Mouse (Mus musculus) myocyte (in vitro differentiated cells): ENCODE measurements around the gene Prrt1. TPM values are rescaled to one million over a fixed set of nuclear protein-coding genes. Genes with fewer than 3 reads are reported as not detected.

Experiments used
- H3K27me3 ChIP-seq: one replicate; pipeline ENCODE4 v1.6.1; 2011; ENCODE audit not compliant: control insufficient read depth, insufficient read depth, insufficient read length
- H3K36me3 ChIP-seq: one replicate; pipeline ENCODE4 v1.6.1; 2011; ENCODE audit not compliant: control insufficient read depth, insufficient read depth
- H3K4me2 ChIP-seq: one replicate; pipeline ENCODE4 v1.6.1; 2011; ENCODE audit warnings: low read depth, control low read depth
- H3K4me3 ChIP-seq: one replicate; pipeline ENCODE4 v1.5.1; 2011; ENCODE audit warnings: mild to moderate bottlenecking, control low read depth, moderate library complexity
- H3K79me2 ChIP-seq: one replicate; pipeline ENCODE4 v1.6.1; 2011; ENCODE audit not compliant: control insufficient read depth, insufficient read depth
- H3ac ChIP-seq: one replicate; pipeline ENCODE4 v1.6.1; 2011; ENCODE audit not compliant: control insufficient read depth, insufficient read length
- CEBPB ChIP-seq: IDR thresholded peaks from 2 replicates; pipeline ENCODE4 v1.6.1; 2011; ENCODE audit warnings: mild to moderate bottlenecking, moderate library complexity; ENCODE audit not compliant: poor library complexity, insufficient read depth, severe bottlenecking
- E2F4 ChIP-seq: IDR thresholded peaks from one replicate; pipeline ENCODE4 v1.6.1; 2011; ENCODE audit warnings: mild to moderate bottlenecking, control low read depth, moderate library complexity; ENCODE audit not compliant: insufficient read depth
- MAX ChIP-seq: IDR thresholded peaks from one replicate; pipeline ENCODE4 v1.6.1; 2011; ENCODE audit warnings: low read depth, mild to moderate bottlenecking, control low read depth
- MYOD1 ChIP-seq, 3 experiments: IDR thresholded peaks; one replicate each; pipeline ENCODE4 v1.6.1; 2011; ENCODE audit warnings: control low read depth in 2 of 3, low read depth in 2 of 3, mild to moderate bottlenecking in 2 of 3, moderate library complexity in 1 of 3; ENCODE audit not compliant: insufficient read length in 2 of 3, control insufficient read depth in 1 of 3
- MYOG ChIP-seq, 3 experiments: IDR thresholded peaks; one replicate each; pipeline ENCODE4 v1.6.1; 2011; ENCODE audit warnings: control low read depth in 2 of 3, low read depth in 2 of 3, mild to moderate bottlenecking in 2 of 3; ENCODE audit not compliant: insufficient read length in 2 of 3, control insufficient read depth in 1 of 3, insufficient read depth in 1 of 3
- POLR2A ChIP-seq: IDR thresholded peaks from one replicate; pipeline ENCODE4 v1.6.1; 2011; ENCODE audit warnings: low read depth, mild to moderate bottlenecking, control low read depth, moderate library complexity; ENCODE audit not compliant: insufficient read length
- POLR2AphosphoS2 ChIP-seq: IDR thresholded peaks from one replicate; pipeline ENCODE4 v1.6.1; 2011; ENCODE audit warnings: low read depth, control low read depth; ENCODE audit not compliant: insufficient read length
- REST ChIP-seq: IDR thresholded peaks from one replicate; pipeline ENCODE4 v1.6.1; 2011; ENCODE audit warnings: mild to moderate bottlenecking, control low read depth, moderate library complexity; ENCODE audit not compliant: insufficient read depth, insufficient read length
- SRF ChIP-seq: IDR thresholded peaks from one replicate; pipeline ENCODE4 v1.6.1; 2011; ENCODE audit warnings: low read depth; ENCODE audit not compliant: control insufficient read depth, insufficient read length
- TCF12 ChIP-seq: IDR thresholded peaks from one replicate; pipeline ENCODE4 v1.6.1; 2011; ENCODE audit warnings: mild to moderate bottlenecking, control low read depth; ENCODE audit not compliant: poor library complexity, insufficient read depth, severe bottlenecking
- TCF3 ChIP-seq: IDR thresholded peaks from one replicate; pipeline ENCODE4 v1.6.1; 2011; ENCODE audit warnings: low read depth, control low read depth; ENCODE audit not compliant: insufficient read length
- USF1 ChIP-seq: IDR thresholded peaks from one replicate; pipeline ENCODE4 v1.6.1; 2011; ENCODE audit warnings: low read depth, mild to moderate bottlenecking, control low read depth, moderate library complexity
- polyA plus RNA-seq: library from polyadenylated mRNA; unstranded; fragments of >200 nt; fragmentation: generic; extraction: Trizol; gene quantifications from one replicate; pipeline ENCODE4 v1.2.1, GENCODE M21; 2012; ENCODE audit warnings: missing spikeins

Prrt1 gene
- polyA plus RNA-seq, 1 experiment = not detected

DNA sequence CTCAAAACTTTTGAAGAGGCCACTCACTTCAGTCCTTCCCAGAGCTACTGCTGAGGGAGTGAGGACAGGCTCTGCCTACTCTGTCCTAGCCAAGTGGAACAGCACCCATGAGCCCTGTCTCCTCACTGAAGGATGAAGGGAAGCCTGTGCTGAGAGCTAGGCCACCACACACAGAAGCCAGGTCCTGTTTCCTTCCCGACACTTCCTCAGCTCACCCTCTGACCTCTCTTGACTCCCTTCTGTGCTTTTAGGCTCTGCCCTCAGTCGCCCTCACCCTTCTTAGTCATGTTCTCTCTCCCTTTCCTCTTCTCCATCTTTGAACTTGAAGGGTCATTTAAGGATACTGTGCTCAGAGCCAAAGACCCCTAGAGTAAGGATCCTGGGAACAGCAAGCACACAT lies 27.9 kb downstream of the Prrt1 start:
- Histone ChIP-seq H3K79me2 (no peaks in the 10 kb centered on the region), H3K4me3 (no peak overlapping the region), H3K27me3 (peaks cover 31% of the 10 kb centered on the region), H3K4me2 (no peak overlapping the region), H3K36me3 (no peaks in the 10 kb centered on the region), H3ac (no peak overlapping the region)
- TF ChIP-seq TCF12 (no peak), REST (no peak)

DNA sequence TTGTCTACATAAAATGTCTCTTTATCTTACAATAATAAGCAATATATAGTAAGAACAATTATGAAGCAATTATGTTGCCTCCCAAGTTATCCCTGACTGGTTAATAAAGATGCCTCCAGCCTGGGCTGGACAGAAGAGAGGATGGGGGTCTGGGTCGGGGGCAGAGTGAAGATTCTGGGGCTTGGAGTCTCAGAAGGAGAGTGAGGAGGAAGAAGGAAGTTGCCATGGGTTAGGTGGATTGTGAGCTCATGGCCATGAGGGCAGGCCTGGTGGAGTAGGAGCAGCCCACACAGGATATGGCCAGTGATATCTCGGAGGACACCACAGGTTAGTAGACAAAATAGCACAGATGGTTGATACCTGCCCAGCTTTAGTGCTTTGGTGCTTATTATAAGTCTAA lies 28.8 kb downstream of the Prrt1 start:
- peaks cover 39% of the 10 kb centered on the region for H3K27me3 ChIP-seq
- H3K79me2 ChIP-seq = no peaks in the 10 kb centered on the region
- no peak for TF ChIP-seq MYOD1 (IDR thresholded peaks at IDR 0.05; ENCODE audit: control insufficient read depth in 1 of 3, insufficient read length in 2 of 3, low read depth in 2 of 3)
- no peak for TF ChIP-seq POLR2AphosphoS2
- TF ChIP-seq POLR2A = no peak
- TF ChIP-seq MYOG (IDR thresholded peaks at IDR 0.05; ENCODE audit: control insufficient read depth in 1 of 3, insufficient read depth in 1 of 3, insufficient read length in 2 of 3, low read depth in 2 of 3) = no peak
- no peak for TF ChIP-seq E2F4
- TF ChIP-seq TCF12 = no peak
- no peak for TF ChIP-seq SRF
- no peak for TF ChIP-seq CEBPB
- TF ChIP-seq MAX = no peak
- TF ChIP-seq REST = no peak
- no peak for TF ChIP-seq TCF3
- no peak for TF ChIP-seq USF1
- H3K36me3 ChIP-seq = no peaks in the 10 kb centered on the region
- no peak overlapping the region for H3K4me3 ChIP-seq
- no peak overlapping the region for H3ac ChIP-seq
- no peak overlapping the region for H3K4me2 ChIP-seq

DNA sequence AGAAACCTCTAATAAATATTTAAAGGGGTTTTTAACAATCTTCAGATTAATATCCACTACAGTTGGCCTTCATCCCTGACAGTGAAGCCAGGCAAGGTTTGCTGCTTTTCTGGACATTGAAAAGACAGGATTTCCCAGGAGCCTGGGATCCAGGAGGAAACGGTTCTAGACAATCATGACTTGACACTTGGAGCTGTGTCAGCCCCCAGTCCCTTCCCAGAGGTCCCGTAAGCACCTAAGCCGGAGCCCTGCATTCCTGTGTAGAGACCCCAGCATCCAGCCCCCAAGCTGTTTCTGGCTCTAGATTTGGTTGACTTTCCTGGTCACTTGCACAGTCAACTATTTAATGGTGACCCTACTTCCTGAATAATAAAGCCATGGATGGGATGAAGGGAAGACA lies 29.3 kb downstream of the Prrt1 start:
- H3K4me3 ChIP-seq = no peak overlapping the region
- no peaks in the 10 kb centered on the region for H3K36me3 ChIP-seq
- no peak overlapping the region for H3K4me2 ChIP-seq
- no peak overlapping the region for H3ac ChIP-seq
- TF ChIP-seq TCF3 = no peak
- TF ChIP-seq MAX = no peak
- no peak for TF ChIP-seq USF1
- no peak for TF ChIP-seq E2F4
- TF ChIP-seq POLR2A = no peak
- TF ChIP-seq SRF = no peak
- no peak for TF ChIP-seq POLR2AphosphoS2
- no peak for TF ChIP-seq REST
- no peak for TF ChIP-seq MYOG (IDR thresholded peaks at IDR 0.05; ENCODE audit: control insufficient read depth in 1 of 3, insufficient read depth in 1 of 3, insufficient read length in 2 of 3, low read depth in 2 of 3)
- TF ChIP-seq MYOD1 (IDR thresholded peaks at IDR 0.05; ENCODE audit: control insufficient read depth in 1 of 3, insufficient read length in 2 of 3, low read depth in 2 of 3) = no peak
- no peak for TF ChIP-seq TCF12
- no peak for TF ChIP-seq CEBPB
- H3K27me3 ChIP-seq = peaks cover 43% of the 10 kb centered on the region
- H3K79me2 ChIP-seq = no peaks in the 10 kb centered on the region

DNA sequence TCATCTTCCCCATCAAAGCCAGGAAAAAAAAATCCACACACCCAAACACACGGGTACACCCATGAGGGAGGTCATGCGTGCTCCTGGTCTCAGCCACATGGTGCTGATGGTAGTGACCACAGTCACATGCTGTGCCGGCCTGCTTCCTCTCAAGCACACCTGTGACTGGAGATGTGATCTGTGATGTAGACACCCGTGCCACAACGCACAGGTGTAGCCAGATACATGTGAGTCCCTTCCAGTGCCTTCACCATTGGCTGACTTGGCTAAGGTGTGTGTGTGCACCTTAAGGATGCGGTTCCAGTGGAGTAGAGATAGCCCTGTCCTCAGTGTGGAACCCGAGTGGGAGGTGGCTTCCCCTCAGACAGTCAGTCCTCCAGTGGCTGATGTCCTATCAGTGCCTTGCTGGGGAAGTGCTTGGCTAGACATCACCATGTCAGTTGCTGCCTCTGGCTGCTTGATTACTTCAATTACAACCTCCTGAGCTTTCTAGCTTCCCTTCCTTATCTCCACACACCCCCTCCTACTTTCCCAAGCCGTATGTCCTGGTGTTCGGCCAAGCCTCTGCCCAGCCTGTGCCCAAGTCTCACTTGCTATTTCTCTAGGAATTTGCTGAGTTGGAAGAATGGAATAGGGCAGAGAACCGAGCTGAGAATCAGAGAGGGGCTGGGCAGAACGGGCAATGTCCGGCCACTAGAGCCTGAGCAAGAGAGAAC lies 30.0 kb downstream of the Prrt1 start:
- Histone ChIP-seq H3K4me2 (no peak overlapping the region), H3K27me3 (peaks cover 46% of the 10 kb centered on the region), H3K4me3 (no peak overlapping the region), H3K36me3 (no peaks in the 10 kb centered on the region), H3ac (no peak overlapping the region), H3K79me2 (no peaks in the 10 kb centered on the region)
- no peak for TF ChIP-seq E2F4
- no peak for TF ChIP-seq MYOD1 (IDR thresholded peaks at IDR 0.05; ENCODE audit: control insufficient read depth in 1 of 3, insufficient read length in 2 of 3, low read depth in 2 of 3)
- TF ChIP-seq TCF3 = no peak
- TF ChIP-seq CEBPB = no peak
- TF ChIP-seq MAX = no peak
- no peak for TF ChIP-seq POLR2A
- TF ChIP-seq POLR2AphosphoS2 = no peak
- no peak for TF ChIP-seq SRF

DNA sequence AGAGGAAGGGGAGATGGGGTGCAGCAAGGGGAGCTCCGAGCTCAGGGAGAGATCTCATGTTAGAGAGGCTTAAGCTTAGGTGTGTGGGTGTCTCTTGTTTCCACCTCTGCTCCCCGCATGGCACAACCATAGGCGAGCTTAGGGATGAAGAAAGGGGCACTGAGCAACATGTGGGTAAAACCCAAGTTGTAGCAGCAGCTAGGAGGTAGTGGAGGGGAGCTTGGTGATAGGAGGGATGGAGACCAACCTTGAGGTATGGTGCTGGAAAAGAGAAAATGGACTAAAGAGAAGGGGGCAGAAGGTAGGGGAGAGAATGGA lies 30.5 kb downstream of the Prrt1 start:
- Histone ChIP-seq H3ac (no peak overlapping the region), H3K4me2 (no peak overlapping the region), H3K4me3 (no peak overlapping the region), H3K27me3 (peaks cover 46% of the 10 kb centered on the region), H3K36me3 (no peaks in the 10 kb centered on the region), H3K79me2 (no peaks in the 10 kb centered on the region)
- no peak for TF ChIP-seq MAX
- TF ChIP-seq TCF3 = no peak
- TF ChIP-seq MYOD1 (IDR thresholded peaks at IDR 0.05; ENCODE audit: control insufficient read depth in 1 of 3, insufficient read length in 2 of 3, low read depth in 2 of 3) = no peak
- TF ChIP-seq USF1 = no peak
- TF ChIP-seq MYOG (IDR thresholded peaks at IDR 0.05; ENCODE audit: control insufficient read depth in 1 of 3, insufficient read depth in 1 of 3, insufficient read length in 2 of 3, low read depth in 2 of 3) = no peak
- TF ChIP-seq REST = no peak
- no peak for TF ChIP-seq POLR2AphosphoS2
- no peak for TF ChIP-seq SRF
- no peak for TF ChIP-seq POLR2A
- no peak for TF ChIP-seq TCF12
- TF ChIP-seq E2F4 = no peak
